Mouse (Mus musculus): ENCODE data around the gene Mrpl38.

GRCm38 (mm10) chr11:116161312-116161711 is 22.6 kb upstream of the Mrpl38 start:
- TF ChIP-seq CTCF (IDR thresholded peaks at IDR 0.05), result no peak
- no peak for TF ChIP-seq EP300 (IDR thresholded peaks at IDR 0.05)
